Mouse (Mus musculus) lung, postnatal 0 days (tissue): ENCODE data around the gene Kcnh5. TPM values are rescaled to one million over a fixed set of nuclear protein-coding genes. Genes with fewer than 3 reads are reported as not detected.

Experiments
- ATAC-seq: fragments of 200-750 bp; cut with Nextera tagmentation; 2 replicates; pipeline ENCODE4 v1.8.0; 2017; ENCODE audit warnings: moderate library complexity
- DNase-seq: peaks from one replicate; pipeline ENCODE4 v3.0.0-alpha.2; 2016; ENCODE audit warnings: low spot score
- H3K27ac ChIP-seq: fragments of 300-500 bp; sonication (generic); 2 replicates; pipeline ENCODE4 v1.5.1; 2014; ENCODE audit warnings: antibody characterized with exemption, mild to moderate bottlenecking, low read length, mixed read lengths
- H3K27me3 ChIP-seq: fragments of 300-500 bp; sonication (generic); replicated peaks from 2 replicates; pipeline ENCODE4 v1.6.1; 2014; ENCODE audit warnings: low read length, mixed read lengths; ENCODE audit not compliant: insufficient read depth
- H3K36me3 ChIP-seq: fragments of 300-500 bp; sonication (generic); 2 replicates; pipeline ENCODE4 v1.6.1; 2014; ENCODE audit warnings: low read length, mixed read lengths; ENCODE audit not compliant: insufficient read depth
- H3K4me1 ChIP-seq: fragments of 300-500 bp; sonication (generic); 2 replicates; pipeline ENCODE4 v1.6.1; 2014; ENCODE audit warnings: antibody characterized with exemption, low read depth, low read length, mixed read lengths; ENCODE audit not compliant: insufficient read depth
- H3K4me2 ChIP-seq: fragments of 300-500 bp; sonication (generic); replicated peaks from 2 replicates; pipeline ENCODE4 v1.6.1; 2014; ENCODE audit warnings: low read depth, mild to moderate bottlenecking, low read length, moderate library complexity, mixed read lengths
- H3K4me3 ChIP-seq: fragments of 300-500 bp; sonication (generic); 2 replicates; pipeline ENCODE4 v1.5.1; 2014; ENCODE audit warnings: low read depth, low read length
- H3K9ac ChIP-seq: fragments of 300-500 bp; sonication (generic); replicated peaks from 2 replicates; pipeline ENCODE4 v1.6.1; 2014; ENCODE audit warnings: low read depth, mild to moderate bottlenecking
- H3K9me3 ChIP-seq: fragments of 300-500 bp; sonication (generic); 2 replicates; pipeline ENCODE4 v1.6.1; 2016; ENCODE audit warnings: low read length, mixed read lengths
- CTCF ChIP-seq: IDR thresholded peaks from 2 replicates; pipeline ENCODE4 v1.5.1; 2016; ENCODE audit warnings: antibody characterized with exemption, mild to moderate bottlenecking
- EP300 ChIP-seq: IDR thresholded peaks from 2 replicates; pipeline ENCODE4 v1.6.1; 2016; ENCODE audit warnings: antibody characterized with exemption, mild to moderate bottlenecking, control low read depth
- WGBS: fragments of 180-500 bp; shearing (Covaris S2); extraction: QIAGEN DNeasy Blood & Tissue Kit; methylation state at CpG from one replicate; pipeline ENCODE4 v1.1.7; 2014; 5-methylcytosine and 5-hydroxymethylcytosine counted together
- polyA plus RNA-seq: library from polyadenylated mRNA; unstranded; fragments of >200 nt; fragmentation: Nextera tagmentation; extraction: Ambion mirVana; gene quantifications from 2 replicates; pipeline ENCODE4 v1.2.1, GENCODE M21; 2015

Gene Kcnh5
- polyA plus RNA-seq, 1 experiment from 2014 or later = not detected

- WGBS = 96% methylated on average over 2 of the region's 2 CpGs
- no peak for TF ChIP-seq EP300
- no peak for TF ChIP-seq CTCF
These were observed 106.1 kb downstream of the Kcnh5 start for GRCm38 (mm10) chr12:75071043-75071442.

GRCm38 (mm10) chr12:75062571-75062970 is 114.6 kb downstream of the Kcnh5 start:
- Histone ChIP-seq H3K36me3 (no peaks in the 10 kb centered on the region), H3K27me3 (no peaks in the 10 kb centered on the region), H3K4me2 (no peak overlapping the region), H3K27ac (no peak overlapping the region), H3K9me3 (no peaks in the 10 kb centered on the region), H3K4me3 (no peak overlapping the region), H3K9ac (no peak overlapping the region), H3K4me1 (no peaks in the 10 kb centered on the region)
- TF ChIP-seq CTCF (no peak), EP300 (no peak)
- DNase-seq (no peak), ATAC-seq (no peak)

More at GRCm38 (mm10) chr12:75071043-75071442, 106.1 kb downstream of the Kcnh5 start:
- no peaks in the 10 kb centered on the region for H3K27me3 ChIP-seq
- H3K4me1 ChIP-seq = no peaks in the 10 kb centered on the region
- no peaks in the 10 kb centered on the region for H3K36me3 ChIP-seq
- ATAC-seq (no peak), DNase-seq (no peak)
- H3K27ac ChIP-seq = no peak overlapping the region
- no peak overlapping the region for H3K4me3 ChIP-seq
- no peaks in the 10 kb centered on the region for H3K9me3 ChIP-seq
- H3K9ac ChIP-seq = no peak overlapping the region
- H3K4me2 ChIP-seq = no peak overlapping the region

DNA sequence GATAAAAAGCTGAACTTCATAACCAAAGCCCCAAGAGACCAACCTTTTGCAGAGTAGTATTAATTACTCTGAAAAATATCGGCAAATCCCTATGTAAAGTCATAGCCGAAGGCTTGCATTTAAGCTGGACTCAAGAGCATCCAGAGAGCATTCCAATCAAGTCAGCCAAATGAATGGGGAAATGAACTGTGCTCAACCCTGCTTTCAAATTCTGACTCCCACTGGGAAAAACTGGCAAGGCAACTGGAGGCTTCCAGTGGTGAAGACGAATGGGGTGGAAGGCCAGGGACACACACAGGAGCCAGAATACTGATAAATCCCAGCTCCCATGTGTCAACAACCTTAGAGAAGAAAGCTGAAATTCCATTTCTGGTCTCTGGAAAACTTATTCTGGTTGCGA is 115.4 kb downstream of the Kcnh5 start:
- Histone ChIP-seq H3K36me3 (no peaks in the 10 kb centered on the region), H3K4me2 (no peak overlapping the region), H3K27me3 (no peaks in the 10 kb centered on the region), H3K27ac (no peak overlapping the region), H3K9me3 (no peaks in the 10 kb centered on the region), H3K9ac (no peak overlapping the region), H3K4me1 (no peaks in the 10 kb centered on the region), H3K4me3 (no peak overlapping the region)
- WGBS = 68% methylated on average over 4 of the region's 4 CpGs
- no peak for TF ChIP-seq CTCF
- TF ChIP-seq EP300 = no peak
- DNase-seq (no peak), ATAC-seq (no peak)

GRCm38 (mm10) chr12:75053731-75054130 is 123.4 kb downstream of the Kcnh5 start:
- no peaks in the 10 kb centered on the region for H3K27me3 ChIP-seq
- DNase-seq = no peak
- H3K36me3 ChIP-seq = no peaks in the 10 kb centered on the region
- WGBS = 31% methylated on average over 1 of the region's 1 CpGs
- no peak overlapping the region for H3K4me2 ChIP-seq
- H3K9me3 ChIP-seq = no peaks in the 10 kb centered on the region
- ATAC-seq = no peak
- H3K4me1 ChIP-seq = no peaks in the 10 kb centered on the region
- TF ChIP-seq EP300 = no peak
- TF ChIP-seq CTCF = no peak
- no peak overlapping the region for H3K4me3 ChIP-seq
- no peak overlapping the region for H3K9ac ChIP-seq
- no peak overlapping the region for H3K27ac ChIP-seq

- TF ChIP-seq CTCF (no peak), EP300 (no peak)
- Histone ChIP-seq H3K4me3 (no peak overlapping the region), H3K4me2 (no peak overlapping the region), H3K9ac (no peak overlapping the region), H3K27ac (no peak overlapping the region), H3K4me1 (no peaks in the 10 kb centered on the region), H3K36me3 (no peaks in the 10 kb centered on the region), H3K27me3 (no peaks in the 10 kb centered on the region), H3K9me3 (no peaks in the 10 kb centered on the region)
- 71% methylated on average over 5 of the region's 5 CpGs for WGBS
- ATAC-seq (no peak), DNase-seq (no peak)
These were observed 140.4 kb downstream of the Kcnh5 start for GRCm38 (mm10) chr12:75036694-75037093.

DNA sequence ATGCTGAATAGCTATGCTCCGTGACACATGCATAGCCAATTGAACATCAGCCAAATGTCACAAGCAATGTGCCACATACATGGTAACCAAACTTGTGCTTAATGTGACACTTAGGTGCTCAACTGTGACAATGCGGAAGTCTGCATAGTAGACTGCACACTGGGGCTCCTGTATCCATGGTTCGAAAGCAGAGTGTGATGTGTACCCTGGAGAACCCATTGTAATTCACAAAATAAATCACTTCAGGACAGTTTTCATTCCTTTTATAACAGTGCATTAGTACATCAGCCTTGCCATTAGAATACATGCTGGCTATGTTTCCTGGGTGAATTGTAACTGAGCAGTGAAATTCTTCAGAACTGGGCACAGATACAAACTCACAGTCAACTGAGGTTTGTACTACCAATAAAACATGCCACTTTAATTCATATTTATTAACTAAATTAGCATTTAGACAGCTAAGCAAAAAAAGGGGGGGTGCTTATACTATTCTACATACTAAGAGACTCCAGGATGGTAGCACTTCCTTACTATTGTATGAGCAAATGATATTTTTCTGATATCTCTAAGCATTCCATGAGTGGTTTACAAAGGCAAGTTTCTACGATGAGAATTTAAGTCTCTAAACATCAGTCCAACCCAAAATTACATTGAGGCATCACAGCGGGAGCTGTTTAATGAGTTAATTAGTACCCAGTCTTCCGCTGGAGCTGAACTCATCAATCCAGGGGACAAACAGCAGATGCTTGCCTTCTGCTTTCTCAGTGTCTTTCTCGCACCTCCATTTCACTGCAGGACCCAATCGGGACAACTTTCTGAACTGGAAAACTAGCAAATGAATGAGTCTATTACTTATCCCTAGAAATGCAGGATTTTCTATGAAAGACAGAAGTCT is 144.9 kb downstream of the Kcnh5 start:
- WGBS = 79% methylated on average over 8 of the region's 8 CpGs
- DNase-seq (no peak), ATAC-seq (no peak)
- no peak for TF ChIP-seq CTCF
- no peak for TF ChIP-seq EP300
- Histone ChIP-seq H3K27ac (no peak overlapping the region), H3K9ac (no peak overlapping the region), H3K4me1 (no peaks in the 10 kb centered on the region), H3K27me3 (no peaks in the 10 kb centered on the region), H3K4me2 (no peak overlapping the region), H3K9me3 (no peaks in the 10 kb centered on the region), H3K36me3 (no peaks in the 10 kb centered on the region), H3K4me3 (no peak overlapping the region)
